Mouse (Mus musculus): ENCODE results near the gene Lrba. TPM values are rescaled to one million over a fixed set of nuclear protein-coding genes. Genes with fewer than 3 reads are reported as not detected.

Gene Lrba
- total RNA-seq, 2 experiments from 2014 or later = 25.0 to 26.2 TPM

GRCm38 (mm10) chr3:86687571-86688209, 463.2 kb downstream of the Lrba start:
- DNase-seq = peak; percentile 8 to 22

GRCm38 (mm10) chr3:86688438-86688837, 464.0 kb downstream of the Lrba start:
- no peak for DNase-seq

- DNase-seq = no peak
Measured at GRCm38 (mm10) chr3:86689305-86689704, 464.8 kb downstream of the Lrba start.

GRCm38 (mm10) chr3:86692779-86693178, 468.3 kb downstream of the Lrba start:
- DNase-seq = no peak

GRCm38 (mm10) chr3:86693553-86693952, 469.1 kb downstream of the Lrba start:
- no peak for DNase-seq

- DNase-seq = no peak
Measured at GRCm38 (mm10) chr3:86698947-86699346, 474.5 kb downstream of the Lrba start.

GRCm38 (mm10) chr3:86701163-86701563, 476.7 kb downstream of the Lrba start:
- no peak for DNase-seq

GRCm38 (mm10) chr3:86709472-86709871, 485.0 kb downstream of the Lrba start:
- peak in 1 of 2 experiments; percentile 10 for DNase-seq

GRCm38 (mm10) chr3:86711530-86711929, 487.1 kb downstream of the Lrba start:
- no peak for DNase-seq

- DNase-seq = no peak
Measured at GRCm38 (mm10) chr3:86712758-86713157, 488.3 kb downstream of the Lrba start.

- no peak for DNase-seq
Measured at GRCm38 (mm10) chr3:86714446-86714845, 490.0 kb downstream of the Lrba start.

- DNase-seq = no peak
Measured at GRCm38 (mm10) chr3:86723415-86724298, 499.2 kb downstream of the Lrba start.

GRCm38 (mm10) chr3:86725113-86725512, 500.6 kb downstream of the Lrba start:
- no peak for DNase-seq

- DNase-seq = no peak
Measured at GRCm38 (mm10) chr3:86738831-86739230, 514.4 kb downstream of the Lrba start.

GRCm38 (mm10) chr3:86739745-86740144, 515.3 kb downstream of the Lrba start:
- DNase-seq = no peak

GRCm38 (mm10) chr3:86745348-86745747, 520.9 kb downstream of the Lrba start:
- no peak for DNase-seq

- no peak for DNase-seq
Measured at GRCm38 (mm10) chr3:86745769-86746512, 521.5 kb downstream of the Lrba start.

GRCm38 (mm10) chr3:86750652-86751051, 526.2 kb downstream of the Lrba start:
- no peak for DNase-seq

GRCm38 (mm10) chr3:86754178-86754577, 529.7 kb downstream of the Lrba start:
- no peak for DNase-seq

GRCm38 (mm10) chr3:86754595-86755557, 530.4 kb downstream of the Lrba start:
- DNase-seq = no peak

- DNase-seq = no peak
Measured at GRCm38 (mm10) chr3:86756548-86756947, 532.1 kb downstream of the Lrba start.

- DNase-seq = peak in 1 of 2 experiments; percentile 5
Measured at GRCm38 (mm10) chr3:86758727-86759126, 534.2 kb downstream of the Lrba start.

Measured in heart, adult 18-20 months (tissue).